Mouse (Mus musculus) limb, embryonic 12.5 days (tissue): ENCODE measurements at regions not wholly inside any gene's neighbourhood (a gene's known extent, or its start where the extent isn't known, plus 50 kb on each side); places are given as distances from the start of the nearest gene placed in this dataset.

Experiments
- ATAC-seq: fragments of 200-750 bp; cut with Nextera tagmentation; 2 replicates; pipeline ENCODE4 v1.8.0; 2017; ENCODE audit warnings: low read depth, moderate TSS enrichment; ENCODE audit not compliant: insufficient number of reproducible peaks, insufficient read depth, low FRiP score, low TSS enrichment
- H3K27ac ChIP-seq: fragments of 300-500 bp; sonication (generic); 2 replicates; pipeline ENCODE4 v1.5.1; 2016; ENCODE audit warnings: mild to moderate bottlenecking, moderate library complexity
- H3K27me3 ChIP-seq: fragments of 300-500 bp; sonication (generic); 2 replicates; pipeline ENCODE4 v1.6.1; 2016; ENCODE audit warnings: mild to moderate bottlenecking, moderate library complexity
- H3K36me3 ChIP-seq: fragments of 300-500 bp; sonication (generic); 2 replicates; pipeline ENCODE4 v1.6.1; 2016; ENCODE audit warnings: mild to moderate bottlenecking, moderate library complexity
- H3K4me1 ChIP-seq: fragments of 300-500 bp; sonication (generic); replicated peaks from 2 replicates; pipeline ENCODE4 v1.6.1; 2016
- H3K4me2 ChIP-seq: fragments of 300-500 bp; sonication (generic); 2 replicates; pipeline ENCODE4 v1.6.1; 2016; ENCODE audit warnings: mild to moderate bottlenecking, moderate library complexity
- H3K4me3 ChIP-seq: fragments of 300-500 bp; sonication (generic); replicated peaks from 2 replicates; pipeline ENCODE4 v1.5.1; 2016; ENCODE audit warnings: mild to moderate bottlenecking
- H3K9ac ChIP-seq: fragments of 300-500 bp; sonication (generic); replicated peaks from 2 replicates; pipeline ENCODE4 v1.6.1; 2016; ENCODE audit warnings: mild to moderate bottlenecking, moderate library complexity
- H3K9me3 ChIP-seq: fragments of 300-500 bp; sonication (generic); 2 replicates; pipeline ENCODE4 v1.6.1; 2016; ENCODE audit warnings: mild to moderate bottlenecking, moderate library complexity
- WGBS: fragments of 180-500 bp; shearing (Covaris S2); methylation state at CpG from one replicate; pipeline ENCODE4 v1.1.7; 2016; 5-methylcytosine and 5-hydroxymethylcytosine counted together

GRCm38 (mm10) chr7:72826597-72826996 is 520.2 kb upstream of the Mctp2 start:
- Histone ChIP-seq H3K27ac (no peak overlapping the region; the same call in 1 of the 2 replicates), H3K4me1 (no peaks in the 10 kb centered on the region), H3K9me3 (peaks cover 10% of the 10 kb centered on the region), H3K4me3 (no peak overlapping the region), H3K4me2 (no peak overlapping the region), H3K27me3 (no peaks in the 10 kb centered on the region), H3K9ac (no peak overlapping the region), H3K36me3 (no peaks in the 10 kb centered on the region)
- 26% methylated on average over 3 of the region's 3 CpGs for WGBS
- 0 out of 2 replicates have a peak, but pooled peaks have one; percentile 59 for ATAC-seq

- H3K27ac ChIP-seq = no peak overlapping the region
- 74% methylated on average over 1 of the region's 1 CpGs for WGBS
- no peak overlapping the region for H3K4me2 ChIP-seq
- H3K9me3 ChIP-seq = no peaks in the 10 kb centered on the region; the same call in 1 of the 2 replicates
- H3K4me1 ChIP-seq = no peaks in the 10 kb centered on the region
- no peak overlapping the region for H3K4me3 ChIP-seq
- H3K36me3 ChIP-seq = no peaks in the 10 kb centered on the region
- no peak for ATAC-seq
- no peaks in the 10 kb centered on the region for H3K27me3 ChIP-seq
- no peak overlapping the region for H3K9ac ChIP-seq
Measured at GRCm38 (mm10) chr7:72835423-72835822, 529.0 kb upstream of the Mctp2 start.

GRCm38 (mm10) chr7:72836026-72836425 is 529.6 kb upstream of the Mctp2 start:
- H3K27me3 ChIP-seq = no peaks in the 10 kb centered on the region
- no peak overlapping the region for H3K9ac ChIP-seq
- H3K4me3 ChIP-seq = no peak overlapping the region
- ATAC-seq = no peak
- no peak overlapping the region for H3K4me2 ChIP-seq
- H3K27ac ChIP-seq = no peak overlapping the region
- H3K9me3 ChIP-seq = no peaks in the 10 kb centered on the region; the same call in 1 of the 2 replicates
- no peaks in the 10 kb centered on the region for H3K36me3 ChIP-seq
- H3K4me1 ChIP-seq = no peaks in the 10 kb centered on the region
- WGBS = 86% methylated on average over 4 of the region's 4 CpGs

- H3K4me3 ChIP-seq = no peak overlapping the region
- ATAC-seq = no peak
- H3K27ac ChIP-seq = no peak overlapping the region
- WGBS = 83% methylated on average over 6 of the region's 6 CpGs
- no peaks in the 10 kb centered on the region for H3K4me1 ChIP-seq
- H3K27me3 ChIP-seq = no peaks in the 10 kb centered on the region
- H3K4me2 ChIP-seq = no peak overlapping the region
- no peak overlapping the region for H3K9ac ChIP-seq
- no peaks in the 10 kb centered on the region; the same call in 1 of the 2 replicates for H3K9me3 ChIP-seq
- no peaks in the 10 kb centered on the region for H3K36me3 ChIP-seq
Measured at GRCm38 (mm10) chr7:72836457-72836985, 530.1 kb upstream of the Mctp2 start.

GRCm38 (mm10) chr7:72837992-72838655 is 531.7 kb upstream of the Mctp2 start:
- ATAC-seq = no peak
- Histone ChIP-seq H3K27ac (no peak overlapping the region), H3K4me2 (no peak overlapping the region), H3K9me3 (no peaks in the 10 kb centered on the region; the same call in 1 of the 2 replicates), H3K36me3 (no peaks in the 10 kb centered on the region), H3K27me3 (no peaks in the 10 kb centered on the region), H3K4me1 (no peaks in the 10 kb centered on the region), H3K4me3 (no peak overlapping the region), H3K9ac (no peak overlapping the region)
- WGBS = 30% methylated on average over 6 of the region's 6 CpGs

- Histone ChIP-seq H3K9ac (no peak overlapping the region), H3K4me3 (no peak overlapping the region), H3K4me2 (no peak overlapping the region), H3K36me3 (no peaks in the 10 kb centered on the region), H3K9me3 (no peaks in the 10 kb centered on the region), H3K27me3 (no peaks in the 10 kb centered on the region), H3K27ac (no peak overlapping the region), H3K4me1 (no peaks in the 10 kb centered on the region)
- 96% methylated on average over 1 of the region's 1 CpGs for WGBS
- no peak for ATAC-seq
Measured at GRCm38 (mm10) chr7:72851346-72851745, 524.0 kb upstream of the Rgma start.

- Histone ChIP-seq H3K9me3 (no peaks in the 10 kb centered on the region), H3K27ac (no peak overlapping the region), H3K36me3 (no peaks in the 10 kb centered on the region), H3K9ac (no peak overlapping the region), H3K4me3 (no peak overlapping the region), H3K4me1 (no peaks in the 10 kb centered on the region), H3K27me3 (no peaks in the 10 kb centered on the region), H3K4me2 (no peak overlapping the region)
- 71% methylated on average over 2 of the region's 2 CpGs for WGBS
- ATAC-seq = no peak
Measured at GRCm38 (mm10) chr7:72854501-72855002, 520.8 kb upstream of the Rgma start.

- ATAC-seq = no peak
- H3K27ac ChIP-seq = no peak overlapping the region
- H3K27me3 ChIP-seq = no peaks in the 10 kb centered on the region
- no peak overlapping the region for H3K9ac ChIP-seq
- H3K36me3 ChIP-seq = no peaks in the 10 kb centered on the region
- peaks cover 9% of the 10 kb centered on the region for H3K4me1 ChIP-seq
- no peaks in the 10 kb centered on the region for H3K9me3 ChIP-seq
- no peak overlapping the region for H3K4me3 ChIP-seq
- H3K4me2 ChIP-seq = no peak overlapping the region
- WGBS = 65% methylated on average over 6 of the region's 6 CpGs
Measured at GRCm38 (mm10) chr7:72866966-72867754, 508.1 kb upstream of the Rgma start.

- Histone ChIP-seq H3K36me3 (no peaks in the 10 kb centered on the region), H3K4me1 (peaks cover 9% of the 10 kb centered on the region), H3K4me3 (no peak overlapping the region), H3K9ac (no peak overlapping the region), H3K27me3 (no peaks in the 10 kb centered on the region), H3K4me2 (no peak overlapping the region), H3K27ac (no peak overlapping the region), H3K9me3 (no peaks in the 10 kb centered on the region)
- no peak for ATAC-seq
- WGBS = 77% methylated on average over 4 of the region's 4 CpGs
Measured at GRCm38 (mm10) chr7:72869068-72869467, 506.2 kb upstream of the Rgma start.

GRCm38 (mm10) chr7:72900816-72901215 is 474.5 kb upstream of the Rgma start:
- ATAC-seq = peak; percentile 71

GRCm38 (mm10) chr7:72905891-72906290 is 469.4 kb upstream of the Rgma start:
- Histone ChIP-seq H3K4me3 (no peak overlapping the region), H3K9ac (no peak overlapping the region), H3K27ac (no peak overlapping the region), H3K4me2 (no peak overlapping the region), H3K9me3 (no peaks in the 10 kb centered on the region), H3K4me1 (0 out of 2 replicates have a peak, but pooled peaks cover 4% of the 10 kb centered on the region), H3K27me3 (no peaks in the 10 kb centered on the region), H3K36me3 (no peaks in the 10 kb centered on the region)
- WGBS = 54% methylated on average over 2 of the region's 2 CpGs
- ATAC-seq = no peak

More at GRCm38 (mm10) chr7:72900816-72901215, 474.5 kb upstream of the Rgma start:
- Histone ChIP-seq H3K4me3 (no peak overlapping the region), H3K4me1 (no peaks in the 10 kb centered on the region), H3K27me3 (no peaks in the 10 kb centered on the region), H3K9me3 (no peaks in the 10 kb centered on the region), H3K36me3 (no peaks in the 10 kb centered on the region), H3K27ac (0 out of 2 replicates have a peak overlapping the region, but pooled peaks have one; percentile 24), H3K9ac (no peak overlapping the region), H3K4me2 (no peak overlapping the region)
- WGBS = 26% methylated on average over 6 of the region's 6 CpGs
